Mouse (Mus musculus) G1E (cell line): ENCODE data around the gene Dnase1l3.

Experiments
- CTCF ChIP-seq: IDR thresholded peaks from 2 replicates; pipeline ENCODE4 v1.5.1; 2012; ENCODE audit warnings: low read depth, low read length, inconsistent platforms, mixed read lengths
- POLR2AphosphoS5 ChIP-seq: IDR thresholded peaks from 2 replicates; pipeline ENCODE4 v1.6.1; 2012; ENCODE audit warnings: low read depth, low read length, inconsistent platforms; ENCODE audit not compliant: insufficient replicate concordance

GRCm38 (mm10) chr14:7951234-7951633 is 43.1 kb downstream of the Dnase1l3 start:
- TF ChIP-seq CTCF (no peak), POLR2AphosphoS5 (no peak)
